Mouse (Mus musculus): ENCODE measurements around the gene Nfe2l1. TPM values are rescaled to one million over a fixed set of nuclear protein-coding genes. Genes with fewer than 3 reads are reported as not detected.
"Not testable (repeated sequence)": the region's sequence is repeated elsewhere in the genome, so short reads cannot be mapped to it uniquely, and the experiment has no call there.

Nfe2l1 gene
- total RNA-seq (2014; fragmentation: Nextera tagmentation): 22.2 and 39.8 TPM in 2 replicates
- total RNA-seq (2017): 35.2 and 39.9 TPM in 2 replicates

DNA sequence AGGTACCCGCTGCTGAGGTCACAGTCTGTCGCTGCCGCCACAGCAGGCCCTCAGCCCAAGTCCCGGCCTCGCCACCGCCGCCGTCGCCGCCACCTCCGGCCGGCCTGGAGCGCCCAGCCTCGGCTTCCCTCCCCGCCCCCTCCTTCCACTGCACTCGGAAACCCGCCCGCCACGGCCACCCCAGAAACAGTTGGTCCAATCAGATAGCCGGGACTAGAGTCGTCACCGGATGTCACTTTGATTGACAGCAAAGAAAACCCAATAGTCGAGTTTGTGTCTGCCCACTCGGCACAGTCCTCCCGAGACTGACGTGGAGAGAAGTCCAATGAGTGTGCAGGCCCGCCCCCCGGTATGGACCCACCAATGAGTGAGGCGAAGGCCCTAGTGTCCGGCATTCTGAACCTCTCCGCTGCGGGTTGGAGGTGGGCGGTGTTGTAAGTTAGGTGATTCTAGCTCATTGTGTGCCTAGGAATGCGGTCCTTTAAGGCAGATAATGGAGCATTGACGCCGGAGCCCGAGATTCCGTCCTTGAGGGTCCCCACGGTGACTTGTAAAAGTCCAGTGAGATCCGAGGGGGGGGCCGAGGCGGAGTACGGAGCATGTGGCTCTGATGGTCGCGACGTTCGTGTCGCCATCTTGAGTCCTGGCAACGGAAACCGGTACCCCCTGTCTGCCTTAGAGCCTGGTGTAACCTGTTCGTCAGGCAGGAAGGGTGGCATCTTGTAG is at the start of gene Nfe2l1:
Nfe2l1 (minus strand) TSS at position 156 of the 726 bp plus-strand sequence.
- peak; percentile 89 for ATAC-seq (replicated peaks; ENCODE audit: poor library complexity, severe bottlenecking)

DNA sequence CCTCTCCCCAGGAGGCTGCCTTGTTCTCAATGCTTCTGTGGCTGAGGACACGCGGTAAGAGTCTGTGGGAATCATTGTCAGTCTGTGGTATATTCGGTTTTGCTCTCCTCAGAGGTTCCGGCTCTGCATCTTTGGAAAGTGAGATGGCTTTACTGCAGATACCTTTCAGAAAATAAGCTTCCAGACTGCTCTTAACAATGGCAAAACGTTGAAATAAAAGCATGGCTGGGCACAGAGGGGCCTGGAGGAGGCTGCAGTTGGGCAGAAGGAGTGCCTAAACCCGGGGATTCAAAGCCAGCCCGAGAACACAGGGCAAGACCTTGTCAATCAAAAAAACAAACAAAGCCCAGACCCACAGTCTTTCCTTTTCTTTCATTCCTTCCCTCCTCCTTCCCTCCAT is 49.6 kb upstream of the Nfe2l1 start:
- no peak for ATAC-seq (replicated peaks; ENCODE audit: poor library complexity, severe bottlenecking)

DNA sequence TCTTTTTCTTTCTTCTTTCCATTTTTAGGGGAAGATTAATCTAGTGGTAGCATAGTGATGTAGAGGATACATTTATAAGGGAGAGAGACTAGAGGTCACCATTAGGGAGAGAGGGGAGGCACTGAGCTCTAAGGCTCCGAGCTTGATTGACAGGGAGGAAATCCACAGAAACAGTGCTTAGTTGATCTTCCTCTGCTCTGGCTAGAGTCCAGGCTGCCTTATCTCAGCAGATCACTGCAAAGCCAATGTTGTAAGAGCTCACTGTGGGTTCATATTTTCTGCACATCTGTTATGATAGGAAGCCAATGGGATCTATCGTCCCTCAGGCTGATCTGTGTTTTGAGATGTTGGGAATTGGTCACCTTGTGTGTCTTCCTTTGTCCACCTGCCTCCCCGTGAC is 48.9 kb upstream of the Nfe2l1 start:
- ATAC-seq (replicated peaks; ENCODE audit: poor library complexity, severe bottlenecking): peak; percentile 57

DNA sequence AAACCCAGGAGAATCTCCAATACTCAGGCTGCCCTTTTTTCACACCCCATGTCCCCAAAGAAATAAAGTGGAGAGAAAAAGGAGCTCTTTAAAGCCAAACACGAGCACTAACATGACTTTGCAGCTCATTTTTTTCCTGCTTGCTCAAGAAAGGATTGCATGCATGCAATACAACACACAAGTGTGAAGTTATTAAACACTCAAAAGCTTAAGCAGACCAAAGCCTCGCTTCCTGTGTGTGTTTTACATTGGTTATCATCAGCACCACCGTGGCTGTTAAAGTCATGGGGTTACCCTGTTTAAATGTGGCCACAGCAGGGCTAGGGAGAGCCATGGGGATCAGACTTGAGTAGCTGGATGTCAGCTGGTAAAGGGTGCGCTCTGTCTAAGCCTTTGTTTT is 47.3 kb upstream of the Nfe2l1 start:
- no peak for ATAC-seq (replicated peaks; ENCODE audit: poor library complexity, severe bottlenecking)

DNA sequence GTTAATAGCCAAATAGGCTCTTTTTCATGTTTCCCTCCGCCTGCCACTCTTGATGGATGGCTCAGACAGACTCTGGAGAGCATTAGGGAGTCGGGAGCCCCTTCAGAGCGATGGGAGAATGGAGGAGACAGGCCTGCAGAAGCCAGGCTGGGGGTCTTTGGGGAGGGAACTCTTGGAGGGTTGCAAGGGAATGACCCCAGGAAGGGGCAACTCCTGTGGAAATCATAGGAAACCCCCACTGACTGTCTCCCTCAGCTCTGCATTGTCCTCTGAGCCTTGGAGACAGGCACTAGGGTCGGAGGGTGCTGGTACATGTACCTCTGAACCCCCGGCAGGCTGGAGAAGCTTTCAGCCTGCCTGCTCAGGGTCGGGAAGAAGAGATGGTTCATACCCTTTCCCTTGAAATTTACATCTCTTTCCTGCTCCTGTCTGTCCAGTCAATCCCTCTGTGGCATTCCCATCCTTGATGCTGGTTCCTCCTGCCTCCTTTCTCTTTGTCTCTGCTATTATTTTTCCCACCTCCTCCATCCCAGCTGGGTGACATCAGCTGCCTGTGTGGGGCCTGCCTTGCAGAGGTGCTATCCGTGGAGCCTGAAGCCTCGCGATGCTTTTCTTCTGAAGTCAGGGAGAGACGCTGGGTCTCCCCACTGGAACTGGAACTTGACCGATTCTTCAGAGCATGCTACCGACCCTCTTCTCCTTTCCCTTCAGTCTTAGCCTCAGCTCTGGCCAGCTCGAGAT is 46.7 kb upstream of the Nfe2l1 start:
- ATAC-seq (replicated peaks; ENCODE audit: poor library complexity, severe bottlenecking): no peak

GRCm38 (mm10) chr11:96875745-96876144 is 46.0 kb upstream of the Nfe2l1 start:
- peak; percentile 62 for ATAC-seq (replicated peaks; ENCODE audit: poor library complexity, severe bottlenecking)

GRCm38 (mm10) chr11:96875270-96875669 is 45.5 kb upstream of the Nfe2l1 start:
- ATAC-seq (replicated peaks; ENCODE audit: poor library complexity, severe bottlenecking): peak; percentile 45

DNA sequence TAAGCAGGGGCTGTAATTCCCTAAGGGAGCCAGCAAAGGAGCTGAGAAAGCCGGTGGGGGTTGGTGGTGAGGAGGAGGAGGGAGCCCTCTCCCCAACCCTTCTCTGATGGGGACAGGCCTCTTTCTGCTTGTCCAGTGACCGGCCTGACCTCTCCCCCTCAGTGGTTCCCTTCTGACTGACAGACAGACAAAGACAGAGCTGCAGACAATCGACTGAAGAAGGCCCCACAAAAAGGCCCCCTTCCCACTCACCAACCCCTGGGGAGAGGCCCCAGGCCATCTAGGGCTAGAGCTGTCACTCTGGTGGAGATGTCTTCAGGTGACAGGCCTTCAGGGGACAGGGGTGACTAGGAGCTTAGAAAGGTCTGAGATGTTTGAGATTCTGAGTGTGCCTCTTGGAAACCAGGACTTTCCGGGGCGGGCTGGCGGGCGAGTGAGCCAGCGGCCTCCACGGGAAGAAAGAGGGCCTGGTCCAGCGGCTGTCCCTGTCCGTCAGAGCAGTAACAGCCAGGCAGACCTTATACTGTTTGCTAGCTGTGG is 43.9 kb upstream of the Nfe2l1 start:
- ATAC-seq (replicated peaks; ENCODE audit: poor library complexity, severe bottlenecking): no peak

DNA sequence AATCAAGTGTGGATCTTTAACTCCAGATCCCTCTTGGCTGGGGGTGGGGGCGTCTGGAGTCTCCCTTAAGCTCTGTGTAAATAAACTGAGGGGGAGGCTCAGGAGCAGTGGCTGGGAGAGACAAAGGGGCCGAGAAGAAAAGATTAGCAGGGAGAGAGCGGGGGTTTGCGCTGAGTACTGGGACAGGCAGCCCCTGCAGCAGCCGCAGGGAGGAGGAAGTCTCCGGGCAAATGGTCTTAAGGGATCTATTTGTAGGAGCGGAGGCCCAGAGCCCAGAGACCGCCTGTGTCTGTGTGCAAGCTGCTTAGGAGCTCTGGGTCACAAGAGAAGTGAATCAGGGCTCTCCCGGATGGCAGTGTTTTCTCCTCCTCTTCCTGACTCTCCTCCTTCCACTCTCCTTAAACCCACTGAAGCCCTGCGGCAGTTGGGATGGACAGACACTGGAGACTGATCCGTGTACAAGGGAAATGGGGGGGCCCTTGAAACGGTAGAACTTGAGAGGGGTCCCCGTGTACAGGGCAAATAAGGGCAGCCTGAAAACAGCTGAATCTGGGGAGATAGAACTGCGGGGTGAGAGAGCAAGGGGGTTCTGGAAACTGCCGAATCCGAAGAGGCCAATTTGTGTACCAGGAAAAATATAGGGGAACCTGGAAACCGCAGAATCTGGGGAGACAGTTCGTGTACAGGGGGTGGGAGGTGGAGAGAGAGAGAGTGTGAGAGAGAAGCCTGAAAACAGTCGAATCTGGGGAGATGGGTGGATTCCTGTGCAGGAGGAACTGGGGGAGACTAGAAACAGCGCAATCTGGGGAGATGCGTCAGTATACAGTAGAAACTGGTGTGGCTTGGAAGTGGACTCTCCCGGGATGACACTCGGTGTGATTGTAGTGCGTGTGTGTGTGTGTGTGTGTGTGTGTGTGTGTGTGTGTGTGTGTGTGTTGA is 42.9 kb upstream of the Nfe2l1 start:
- peak; percentile 42; the same call in 1 of the 2 replicates for ATAC-seq (replicated peaks; ENCODE audit: poor library complexity, severe bottlenecking)

DNA sequence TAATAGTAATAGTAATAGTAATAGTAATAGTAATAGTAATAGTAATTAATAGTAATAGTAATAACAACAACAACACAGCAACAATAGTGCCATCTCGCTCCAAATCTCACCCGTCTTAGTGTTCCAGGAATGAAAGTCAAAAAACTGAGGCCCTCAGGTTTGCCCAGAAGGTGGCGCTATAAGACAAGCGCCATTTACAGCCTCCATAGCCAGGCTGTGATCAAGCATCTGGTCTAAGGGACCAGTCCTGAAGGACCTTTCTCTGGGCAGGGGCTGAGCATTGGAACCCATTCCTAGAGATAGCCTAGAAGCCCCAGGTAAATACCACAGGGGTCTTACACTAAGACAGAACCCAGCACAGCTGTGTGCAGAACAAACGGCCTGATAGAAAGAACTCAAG is 37.4 kb upstream of the Nfe2l1 start:
- ATAC-seq (replicated peaks; ENCODE audit: poor library complexity, severe bottlenecking): peak; percentile 52; the same call in 1 of the 2 replicates

- no peak for ATAC-seq (replicated peaks; ENCODE audit: poor library complexity, severe bottlenecking)
Measured at GRCm38 (mm10) chr11:96863206-96863995, 33.6 kb upstream of the Nfe2l1 start.

DNA sequence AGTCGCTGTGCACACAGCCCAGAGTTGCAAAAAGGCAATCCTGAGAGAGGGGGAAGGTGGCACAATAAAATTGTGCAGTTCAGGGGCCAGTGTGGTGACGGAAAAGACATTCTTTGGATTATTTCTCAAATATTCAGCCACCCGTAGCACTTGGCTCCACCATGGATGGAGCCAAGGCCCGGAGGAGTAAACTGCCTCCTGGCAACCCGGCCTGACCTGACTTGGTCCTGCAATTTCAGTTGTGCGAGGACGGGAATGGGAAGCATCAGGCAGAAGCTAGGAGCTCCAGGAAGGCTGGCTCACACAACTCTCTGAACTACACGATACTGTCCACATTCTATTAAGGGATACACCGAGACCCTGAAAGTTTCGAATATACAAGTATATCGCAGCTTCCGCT is 32.8 kb upstream of the Nfe2l1 start:
- ATAC-seq (replicated peaks; ENCODE audit: poor library complexity, severe bottlenecking): no peak

DNA sequence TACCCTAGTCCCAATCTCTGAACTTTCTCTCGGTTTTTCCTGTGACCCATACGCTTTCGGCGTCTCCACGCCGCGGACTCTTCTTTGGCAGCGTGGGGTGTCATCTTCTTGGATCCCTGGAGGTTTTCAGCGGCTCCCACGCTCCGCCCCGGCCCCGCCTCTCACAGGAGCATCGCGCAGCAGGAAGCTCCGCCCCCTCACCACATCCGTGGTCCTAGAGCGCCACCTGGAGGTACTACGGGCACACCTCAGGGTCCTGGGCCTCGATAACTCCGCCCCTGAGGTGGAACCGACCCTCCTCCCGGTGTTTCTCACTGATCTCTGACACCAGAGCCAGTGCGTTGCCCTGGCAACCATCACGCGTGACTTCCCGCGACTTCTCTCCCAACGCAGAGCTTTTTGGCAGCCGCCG is 32.1 kb upstream of the Nfe2l1 start:
- peak; percentile 99 for ATAC-seq (replicated peaks; ENCODE audit: poor library complexity, severe bottlenecking)

DNA sequence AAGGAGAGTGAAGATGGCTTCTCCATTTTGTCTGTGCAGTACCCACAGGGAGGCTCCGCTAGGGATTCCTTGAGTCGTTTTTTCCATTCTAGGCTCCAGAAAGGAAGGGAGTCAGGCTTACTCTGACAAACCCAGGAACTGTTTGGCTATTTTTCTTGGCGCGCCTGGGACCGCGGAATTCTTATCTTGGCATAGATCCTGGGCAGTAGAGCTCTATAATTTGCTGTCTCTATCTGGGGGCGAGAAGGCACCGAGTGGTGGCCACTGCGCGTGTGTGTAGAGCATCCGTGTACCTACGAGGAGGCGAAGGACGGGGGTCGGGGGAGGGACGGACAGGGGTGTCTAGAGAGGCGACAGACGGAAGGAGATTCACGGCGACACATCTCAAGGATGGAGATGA is 31.7 kb upstream of the Nfe2l1 start:
- ATAC-seq (replicated peaks; ENCODE audit: poor library complexity, severe bottlenecking): no peak

GRCm38 (mm10) chr11:96860564-96860963 is 30.8 kb upstream of the Nfe2l1 start:
- ATAC-seq (replicated peaks; ENCODE audit: poor library complexity, severe bottlenecking): peak; percentile 65

GRCm38 (mm10) chr11:96859635-96860034 is 29.9 kb upstream of the Nfe2l1 start:
- no peak for ATAC-seq (replicated peaks; ENCODE audit: poor library complexity, severe bottlenecking)

DNA sequence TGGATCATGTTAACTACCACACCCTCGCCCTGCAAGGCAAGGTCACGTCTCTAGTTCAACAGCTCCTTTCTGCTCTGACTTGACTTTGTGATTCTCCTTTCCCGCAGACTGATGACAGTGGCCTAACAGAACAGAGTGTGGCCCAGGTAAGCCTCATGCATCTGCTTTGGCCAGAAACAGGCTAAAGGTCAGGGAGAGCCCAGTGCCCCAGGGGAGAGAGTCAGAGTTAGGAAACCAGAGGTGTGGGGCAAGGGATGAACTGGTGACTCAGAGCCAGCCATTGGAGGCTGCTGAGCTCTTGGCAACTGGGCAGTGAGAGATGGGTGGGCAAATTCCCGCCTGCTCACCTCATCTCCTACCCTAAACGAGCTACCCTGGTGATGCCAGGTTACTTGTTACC is 27.7 kb upstream of the Nfe2l1 start:
- no peak for ATAC-seq (replicated peaks; ENCODE audit: poor library complexity, severe bottlenecking)

- ATAC-seq (replicated peaks; ENCODE audit: poor library complexity, severe bottlenecking): peak; percentile 76
Measured at GRCm38 (mm10) chr11:96849681-96850467, 20.1 kb upstream of the Nfe2l1 start, which contains the start of gene Copz2. Gene Copz2 (plus strand): TSS chr11:96849870.

DNA sequence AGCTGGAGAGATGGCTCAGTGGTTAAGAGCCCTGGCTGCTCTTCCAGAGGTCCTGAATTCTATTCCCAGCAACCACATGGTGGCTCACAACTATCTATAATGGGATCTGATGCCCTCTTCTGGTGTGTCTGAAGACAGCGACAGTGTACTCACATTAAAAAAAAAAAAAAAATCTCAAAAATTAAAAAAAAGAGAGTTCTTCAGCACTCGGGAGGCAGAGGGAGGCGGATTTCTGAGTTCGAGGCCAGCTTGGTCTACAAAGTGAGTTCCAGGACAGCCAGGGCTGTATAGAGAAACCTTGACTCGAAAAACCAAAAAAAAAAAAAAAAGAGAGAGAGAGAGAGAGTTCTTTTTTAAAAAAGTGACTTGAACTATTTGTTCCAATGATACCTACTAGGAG is 19.4 kb upstream of the Nfe2l1 start:
- ATAC-seq (replicated peaks; ENCODE audit: poor library complexity, severe bottlenecking): not testable (repeated sequence)
